Mouse (Mus musculus): ENCODE data around the gene Hmga1b. TPM values are rescaled to one million over a fixed set of nuclear protein-coding genes. Genes with fewer than 3 reads are reported as not detected.
"Not testable (repeated sequence)": the region's sequence is repeated elsewhere in the genome, so short reads cannot be mapped to it uniquely, and the experiment has no call there.

Hmga1b gene
- polyA plus RNA-seq, 1 experiment from 2014 or later = 1.8 TPM

GRCm38 (mm10) chr11:120772749-120773148 is 10.2 kb downstream of the Hmga1b start:
- H3K4me1 ChIP-seq = no peaks in the 10 kb centered on the region
- no peaks in the 10 kb centered on the region for H3K36me3 ChIP-seq
- peaks cover 18% of the 10 kb centered on the region for H3K27me3 ChIP-seq (replicated peaks)
- H3K4me2 ChIP-seq = no peak overlapping the region
- no peak overlapping the region for H3K4me3 ChIP-seq
- no peak overlapping the region for H3K27ac ChIP-seq (replicated peaks)
- WGBS = 58% methylated on average over 3 of the region's 3 CpGs
- H3K9ac ChIP-seq = no peak overlapping the region
- H3K9me3 ChIP-seq = no peaks in the 10 kb centered on the region
- no peak for ATAC-seq (ENCODE audit: extremely low read depth, insufficient number of reproducible peaks, low FRiP score, low TSS enrichment)

- Histone ChIP-seq H3K4me1 (no peaks in the 10 kb centered on the region), H3K9ac (no peak overlapping the region), H3K4me2 (no peak overlapping the region), H3K36me3 (no peaks in the 10 kb centered on the region), H3K27me3 (replicated peaks) (peaks cover 16% of the 10 kb centered on the region), H3K4me3 (no peak overlapping the region), H3K9me3 (no peaks in the 10 kb centered on the region), H3K27ac (replicated peaks) (no peak overlapping the region)
- 76% methylated on average over 7 of the region's 7 CpGs for WGBS
- no peak for ATAC-seq (ENCODE audit: extremely low read depth, insufficient number of reproducible peaks, low FRiP score, low TSS enrichment)
Observed at GRCm38 (mm10) chr11:120773463-120774190, 11.0 kb downstream of the Hmga1b start.

GRCm38 (mm10) chr11:120775774-120776469 is 13.3 kb downstream of the Hmga1b start:
- H3K4me1 ChIP-seq = no peaks in the 10 kb centered on the region
- peaks cover 11% of the 10 kb centered on the region for H3K36me3 ChIP-seq
- no peaks in the 10 kb centered on the region for H3K9me3 ChIP-seq
- ATAC-seq (ENCODE audit: extremely low read depth, insufficient number of reproducible peaks, low FRiP score, low TSS enrichment) = peak; percentile 73
- H3K27me3 ChIP-seq (replicated peaks) = peaks cover 16% of the 10 kb centered on the region
- peak overlapping the region; percentile 31; the same call in 1 of the 2 replicates for H3K4me2 ChIP-seq
- no peak overlapping the region for H3K9ac ChIP-seq
- no peak overlapping the region for H3K4me3 ChIP-seq
- H3K27ac ChIP-seq (replicated peaks) = no peak overlapping the region
- 25% methylated on average over 15 of the region's 15 CpGs for WGBS

- H3K27me3 ChIP-seq (replicated peaks) = peaks cover 16% of the 10 kb centered on the region
- ATAC-seq (ENCODE audit: extremely low read depth, insufficient number of reproducible peaks, low FRiP score, low TSS enrichment) = no peak
- no peaks in the 10 kb centered on the region for H3K4me1 ChIP-seq
- H3K27ac ChIP-seq (replicated peaks) = no peak overlapping the region
- 34% methylated on average over 6 of the region's 6 CpGs for WGBS
- no peaks in the 10 kb centered on the region for H3K9me3 ChIP-seq
- no peak overlapping the region for H3K9ac ChIP-seq
- H3K36me3 ChIP-seq = peaks cover 19% of the 10 kb centered on the region
- H3K4me2 ChIP-seq = no peak overlapping the region
- no peak overlapping the region for H3K4me3 ChIP-seq
Observed at GRCm38 (mm10) chr11:120777123-120777522, 14.5 kb downstream of the Hmga1b start.

- Histone ChIP-seq H3K4me2 (no peak overlapping the region), H3K9ac (no peak overlapping the region), H3K4me1 (peaks cover 11% of the 10 kb centered on the region), H3K36me3 (peaks cover 24% of the 10 kb centered on the region), H3K27ac (replicated peaks) (no peak overlapping the region), H3K9me3 (no peaks in the 10 kb centered on the region), H3K27me3 (replicated peaks) (peaks cover 21% of the 10 kb centered on the region), H3K4me3 (no peak overlapping the region)
- no peak for ATAC-seq (ENCODE audit: extremely low read depth, insufficient number of reproducible peaks, low FRiP score, low TSS enrichment)
- WGBS = 84% methylated on average over 1 of the region's 1 CpGs
Observed at GRCm38 (mm10) chr11:120779876-120780275, 17.3 kb downstream of the Hmga1b start.

- H3K4me1 ChIP-seq = peaks cover 24% of the 10 kb centered on the region
- H3K4me3 ChIP-seq; H3K27ac ChIP-seq (replicated peaks); H3K9me3 ChIP-seq; ATAC-seq (ENCODE audit: extremely low read depth, insufficient number of reproducible peaks, low FRiP score, low TSS enrichment); H3K4me2 ChIP-seq; H3K9ac ChIP-seq: not testable (repeated sequence)
- 91% methylated on average over 6 of the region's 6 CpGs for WGBS
- H3K27me3 ChIP-seq (replicated peaks) = peaks cover 18% of the 10 kb centered on the region
- peaks cover 35% of the 10 kb centered on the region for H3K36me3 ChIP-seq
Observed at GRCm38 (mm10) chr11:120781361-120781760, 18.8 kb downstream of the Hmga1b start.

GRCm38 (mm10) chr11:120783426-120784063 is 21.0 kb downstream of the Hmga1b start:
- ATAC-seq (ENCODE audit: extremely low read depth, insufficient number of reproducible peaks, low FRiP score, low TSS enrichment) = no peak
- Histone ChIP-seq H3K4me2 (peak overlapping the region; percentile 98), H3K27me3 (replicated peaks) (peaks cover 8% of the 10 kb centered on the region; the same call in 1 of the 2 replicates), H3K36me3 (peaks cover 57% of the 10 kb centered on the region), H3K9ac (peak overlapping the region; percentile 95), H3K27ac (replicated peaks) (peak overlapping the region; percentile 75), H3K4me1 (peaks cover 24% of the 10 kb centered on the region), H3K4me3 (peak overlapping the region; percentile 99), H3K9me3 (no peaks in the 10 kb centered on the region)
- WGBS = 3% methylated on average over 42 of the region's 42 CpGs

- no peaks in the 10 kb centered on the region for H3K9me3 ChIP-seq
- WGBS = under 1% methylated on average over 92 of the region's 107 CpGs
- peak within 1 kb of the TSS; percentile 98 for H3K4me2 ChIP-seq
- ATAC-seq (ENCODE audit: extremely low read depth, insufficient number of reproducible peaks, low FRiP score, low TSS enrichment) = peak; percentile 82
- peak within 1 kb of the TSS; percentile 95 for H3K9ac ChIP-seq
- peak within 1 kb of the TSS; percentile 99 for H3K4me3 ChIP-seq
- H3K27ac ChIP-seq (replicated peaks) = peak within 1 kb of the TSS; percentile 75
- peaks cover 61% of the 10 kb centered on the region for H3K36me3 ChIP-seq
- H3K4me1 ChIP-seq = peaks cover 24% of the 10 kb centered on the region
- H3K27me3 ChIP-seq (replicated peaks) = peaks cover 8% of the 10 kb centered on the region; the same call in 1 of the 2 replicates
Observed at GRCm38 (mm10) chr11:120784064-120784791, 21.6 kb downstream of the Hmga1b start, which contains the start of the genes Rfng and Gps1. Gene Rfng, minus strand, starts transcription at chr11:120784207. Gene Gps1, plus strand, starts transcription at chr11:120784272.

GRCm38 (mm10) chr11:120785145-120785544 is 22.6 kb downstream of the Hmga1b start:
- WGBS = 31% methylated on average over 9 of the region's 9 CpGs
- peak overlapping the region; percentile 95 for H3K9ac ChIP-seq
- H3K36me3 ChIP-seq = peaks cover 67% of the 10 kb centered on the region
- no peaks in the 10 kb centered on the region for H3K9me3 ChIP-seq
- peaks cover 8% of the 10 kb centered on the region; the same call in 1 of the 2 replicates for H3K27me3 ChIP-seq (replicated peaks)
- peak overlapping the region; percentile 75; the same call in 1 of the 2 replicates for H3K27ac ChIP-seq (replicated peaks)
- H3K4me3 ChIP-seq = peak overlapping the region; percentile 99
- no peak for ATAC-seq (ENCODE audit: extremely low read depth, insufficient number of reproducible peaks, low FRiP score, low TSS enrichment)
- H3K4me1 ChIP-seq = peaks cover 24% of the 10 kb centered on the region
- H3K4me2 ChIP-seq = peak overlapping the region; percentile 98

- not testable (repeated sequence) for H3K27me3 ChIP-seq (replicated peaks); H3K9me3 ChIP-seq; H3K9ac ChIP-seq; H3K4me2 ChIP-seq; H3K27ac ChIP-seq (replicated peaks); H3K4me3 ChIP-seq; ATAC-seq (ENCODE audit: extremely low read depth, insufficient number of reproducible peaks, low FRiP score, low TSS enrichment)
- H3K4me1 ChIP-seq = peaks cover 17% of the 10 kb centered on the region
- 81% methylated on average over 10 of the region's 10 CpGs for WGBS
- peaks cover 79% of the 10 kb centered on the region for H3K36me3 ChIP-seq
Observed at GRCm38 (mm10) chr11:120788460-120788859, 25.9 kb downstream of the Hmga1b start.

- Histone ChIP-seq H3K4me2 (no peak overlapping the region), H3K36me3 (peaks cover 88% of the 10 kb centered on the region), H3K27ac (replicated peaks) (no peak overlapping the region), H3K4me3 (no peak overlapping the region), H3K27me3 (replicated peaks) (no peaks in the 10 kb centered on the region), H3K4me1 (peaks cover 14% of the 10 kb centered on the region), H3K9ac (no peak overlapping the region), H3K9me3 (no peaks in the 10 kb centered on the region)
- ATAC-seq (ENCODE audit: extremely low read depth, insufficient number of reproducible peaks, low FRiP score, low TSS enrichment) = no peak
- 84% methylated on average over 4 of the region's 4 CpGs for WGBS
Observed at GRCm38 (mm10) chr11:120789355-120789754, 26.8 kb downstream of the Hmga1b start.
